Mouse (Mus musculus): ENCODE measurements around the gene Gpatch8.
"Not testable (repeated sequence)": the region's sequence is repeated elsewhere in the genome, so short reads cannot be mapped to it uniquely, and the experiment has no call there.

Gpatch8 gene

DNA sequence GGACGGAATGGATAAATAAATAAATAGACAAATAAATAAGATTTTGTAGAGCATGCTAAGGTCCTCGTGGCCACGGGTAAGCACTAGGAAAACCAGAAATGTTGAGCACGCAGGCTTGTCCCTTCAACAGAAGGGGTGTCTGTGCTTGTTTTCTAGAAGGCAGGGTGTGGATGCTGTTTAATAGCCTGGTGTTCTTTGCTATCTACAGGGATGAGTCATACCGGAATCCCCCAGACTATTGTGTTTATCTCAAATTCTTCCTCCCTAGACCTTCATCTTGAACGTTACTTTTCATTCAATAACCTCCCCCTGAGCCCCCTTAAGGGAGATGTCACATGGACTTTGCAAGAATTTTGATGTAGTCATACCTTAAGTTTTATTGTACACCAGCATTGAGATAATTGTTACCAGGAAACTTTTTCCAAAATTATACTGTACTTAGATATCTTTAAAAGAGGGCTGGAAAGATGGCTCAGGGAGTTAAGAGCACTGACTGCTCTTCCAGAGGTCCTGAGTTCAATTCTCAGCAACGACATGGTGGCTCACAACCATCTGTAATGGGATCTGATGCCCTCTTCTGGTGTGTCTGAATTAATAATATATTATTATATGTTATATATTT lies 12.7 kb upstream of the Gpatch8 start:
- no peak for DNase-seq

- DNase-seq, result peak in 1 of 2 experiments; percentile 18
These were observed 12.0 kb upstream of the Gpatch8 start for GRCm38 (mm10) chr11:102568191-102568590.

- DNase-seq, result no peak
These were observed 11.5 kb upstream of the Gpatch8 start for GRCm38 (mm10) chr11:102567723-102568122.

- DNase-seq, result no peak
These were observed 11.0 kb upstream of the Gpatch8 start for GRCm38 (mm10) chr11:102567157-102567556.

DNA sequence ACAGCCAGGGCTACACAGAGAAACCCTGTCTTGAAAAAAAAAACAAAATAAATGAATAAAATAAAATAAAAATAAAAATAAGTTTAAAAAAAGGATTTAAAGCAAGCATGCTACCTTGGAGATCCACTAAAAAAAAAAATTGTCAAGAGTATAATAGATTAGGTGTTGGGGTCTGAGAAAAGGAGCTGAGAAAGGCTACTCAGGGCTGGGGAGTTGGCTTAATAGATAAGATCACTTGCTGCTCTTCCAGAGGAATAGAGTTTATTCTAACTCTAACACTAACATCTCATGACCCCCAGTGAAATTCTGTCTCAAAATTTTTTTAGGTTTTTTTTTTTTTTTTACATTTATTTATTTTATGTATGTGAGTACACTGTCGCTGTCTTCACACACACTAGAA lies 10.1 kb upstream of the Gpatch8 start:
- DNase-seq, result no peak

DNA sequence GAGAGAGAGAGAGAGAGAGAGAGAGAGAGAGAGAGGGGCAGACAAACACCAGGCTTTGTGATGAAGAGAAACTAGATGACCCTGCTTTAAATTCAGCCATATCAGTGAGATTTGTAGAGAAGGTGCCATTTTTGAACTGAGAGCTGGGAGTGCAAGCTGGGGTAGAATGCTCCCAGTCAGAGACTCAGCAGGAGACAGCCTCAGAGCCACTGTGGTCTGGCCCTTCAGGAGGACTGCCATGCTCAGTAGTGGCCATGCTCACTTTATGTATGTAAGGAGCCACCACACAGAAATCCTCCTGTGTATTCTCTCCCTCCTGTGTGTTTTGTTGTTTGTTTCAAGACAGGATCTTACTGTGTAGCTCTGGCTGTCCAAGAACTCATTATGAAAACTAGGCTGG lies 9.5 kb upstream of the Gpatch8 start:
- no peak for DNase-seq

- DNase-seq, result not testable (repeated sequence)
These were observed 8.9 kb upstream of the Gpatch8 start for GRCm38 (mm10) chr11:102564952-102565671.

DNA sequence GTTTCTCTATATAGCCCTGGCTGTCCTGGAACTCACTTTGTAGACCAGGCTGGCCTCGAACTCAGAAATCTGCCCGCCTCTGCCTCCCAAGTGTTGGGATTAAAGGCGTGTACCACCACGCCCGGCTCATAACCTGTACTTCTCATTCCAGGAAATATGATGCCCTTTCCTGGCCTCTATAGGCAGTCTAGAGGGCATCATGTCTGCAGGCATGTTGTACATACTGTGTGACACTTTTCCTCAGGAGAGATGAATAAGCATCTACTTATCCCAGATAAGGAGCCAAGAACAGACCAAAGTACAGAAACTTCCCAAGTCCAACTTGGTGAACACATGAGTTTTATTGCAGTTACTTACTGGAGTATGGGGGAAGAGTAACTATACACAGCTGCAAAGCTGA lies 2.5 kb upstream of the Gpatch8 start:
- DNase-seq, result no peak

GRCm38 (mm10) chr11:102557386-102557785 lies 1.2 kb upstream of the Gpatch8 start:
- no peak for DNase-seq

DNA sequence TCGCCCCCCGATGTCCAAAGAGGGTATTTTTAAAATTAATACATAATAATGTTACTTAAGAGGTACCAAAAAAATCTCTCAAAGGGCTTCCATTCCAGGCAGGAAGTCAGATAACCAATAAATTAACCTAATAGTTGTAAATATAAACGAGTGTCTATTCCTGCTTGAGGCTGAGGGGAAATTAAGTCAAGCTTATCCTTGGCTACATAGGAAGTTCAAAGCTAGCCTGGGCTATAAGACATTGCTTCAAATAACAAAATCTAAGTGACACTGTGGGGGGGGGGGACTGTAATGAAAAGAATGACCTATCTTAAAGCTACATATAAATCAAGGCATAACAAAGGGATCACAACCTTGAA lies 503 bp upstream of the Gpatch8 start:
- DNase-seq, result no peak

DNA sequence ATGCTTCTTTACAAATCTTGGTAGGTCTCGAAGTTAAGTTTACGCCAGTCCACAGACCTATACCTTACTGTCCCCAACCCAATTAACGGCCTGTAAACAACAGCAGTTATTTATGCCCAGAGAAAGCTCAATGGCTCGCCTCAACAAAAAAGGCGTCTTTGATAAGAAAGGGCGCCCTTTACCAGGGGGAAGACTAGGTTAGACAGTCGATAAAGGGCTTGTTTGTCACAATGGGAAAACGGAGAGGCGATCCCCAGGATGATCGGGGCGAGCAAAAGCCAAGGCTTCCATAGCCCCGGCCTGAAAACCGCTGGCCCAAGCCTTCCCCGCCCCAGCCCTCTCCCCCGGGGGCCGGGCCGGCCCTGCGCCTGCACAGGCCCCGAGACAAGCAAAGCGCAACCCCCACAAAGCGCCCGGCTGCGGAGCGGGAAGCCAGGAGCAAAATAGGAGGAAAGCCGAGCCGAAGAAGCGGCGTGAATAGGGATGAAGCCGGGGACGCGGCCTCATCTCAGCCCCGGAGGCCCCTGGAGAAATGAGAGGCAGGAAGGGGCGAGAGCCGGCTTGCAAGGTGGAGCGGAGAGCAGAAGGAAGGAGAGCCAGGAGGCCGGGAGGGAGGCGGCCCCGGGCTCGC lies 677 bp downstream of the Gpatch8 start:
- DNase-seq, result peak in 1 of 2 experiments; percentile 63

DNA sequence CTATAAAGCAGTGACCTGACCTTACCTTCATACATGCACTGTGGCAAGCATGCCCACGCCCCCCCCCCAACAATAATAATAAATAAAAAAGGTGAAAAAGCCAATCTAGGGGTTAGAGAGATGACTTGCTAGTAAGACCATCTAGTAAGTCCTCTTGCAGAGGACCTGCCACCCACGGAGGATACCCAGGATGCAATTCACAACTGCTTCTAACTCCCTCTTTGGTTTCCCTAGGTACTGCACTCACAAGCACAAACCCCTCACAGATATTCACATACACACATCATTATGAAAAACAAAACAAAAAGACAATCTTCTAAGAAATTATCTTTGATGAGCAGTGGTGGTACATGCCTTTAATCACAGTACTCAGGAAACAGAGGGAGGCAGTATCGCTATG lies 4.1 kb downstream of the Gpatch8 start:
- DNase-seq, result no peak

- no peak for DNase-seq
These were observed 5.0 kb downstream of the Gpatch8 start for GRCm38 (mm10) chr11:102551176-102551575.

- DNase-seq, result no peak
These were observed 14.7 kb downstream of the Gpatch8 start for GRCm38 (mm10) chr11:102541471-102541870.

DNA sequence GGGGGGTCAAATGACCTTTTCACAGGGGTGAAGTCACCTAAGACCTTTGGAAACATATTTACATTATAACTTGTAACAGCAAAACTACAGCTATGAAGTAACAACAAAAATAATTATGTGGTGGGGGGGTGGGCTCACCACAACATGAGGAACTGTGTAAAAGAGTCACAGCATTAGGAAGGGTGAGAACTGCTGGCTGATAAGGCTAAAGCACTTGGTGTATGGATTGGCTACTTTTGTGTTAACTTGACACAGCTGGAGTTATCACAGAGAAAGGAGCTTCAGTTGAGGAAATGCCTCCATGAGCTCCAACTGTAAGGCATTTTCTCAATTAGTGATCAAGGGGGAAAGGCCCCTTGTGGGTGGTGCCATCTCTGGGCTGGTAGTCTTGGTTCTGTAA lies 15.9 kb downstream of the Gpatch8 start:
- DNase-seq, result not testable (repeated sequence)

DNA sequence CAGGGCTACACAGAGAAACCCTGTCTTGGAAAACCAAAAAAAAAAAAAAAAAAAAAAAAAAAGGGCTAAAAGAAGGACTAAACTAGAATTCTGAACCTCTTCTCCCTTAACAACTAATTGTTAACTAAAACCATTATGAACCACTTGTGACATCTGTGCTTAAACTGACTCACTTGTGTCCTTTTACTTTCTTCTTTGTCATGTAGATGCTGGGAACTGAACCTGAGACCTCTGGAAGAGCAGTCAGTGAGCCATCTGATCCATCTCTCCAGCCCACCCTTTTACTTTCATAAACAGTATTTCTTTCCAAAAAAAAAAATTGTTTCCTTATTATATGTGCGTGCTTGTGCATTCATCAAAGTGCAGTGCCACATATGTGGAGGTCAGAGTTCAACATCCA lies 16.5 kb downstream of the Gpatch8 start:
- DNase-seq, result no peak

DNA sequence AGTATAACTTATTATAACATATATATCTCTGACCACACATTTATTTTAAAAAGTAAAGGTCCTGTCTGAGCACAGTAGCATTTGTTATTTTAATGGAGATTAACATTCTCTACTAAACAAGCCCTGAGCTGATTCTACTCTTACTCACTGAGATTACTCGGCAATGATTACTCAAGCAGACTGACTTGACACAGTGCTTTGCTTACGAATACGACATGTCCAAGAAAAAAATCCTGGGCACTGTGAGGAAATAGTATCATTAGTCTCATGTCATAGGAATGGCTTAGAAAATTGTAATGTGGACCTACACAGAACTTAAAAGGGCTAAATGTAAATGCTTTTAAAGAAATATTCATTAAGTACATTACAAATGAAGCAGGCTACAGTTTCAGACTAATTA lies 20.0 kb downstream of the Gpatch8 start:
- DNase-seq, result no peak

DNA sequence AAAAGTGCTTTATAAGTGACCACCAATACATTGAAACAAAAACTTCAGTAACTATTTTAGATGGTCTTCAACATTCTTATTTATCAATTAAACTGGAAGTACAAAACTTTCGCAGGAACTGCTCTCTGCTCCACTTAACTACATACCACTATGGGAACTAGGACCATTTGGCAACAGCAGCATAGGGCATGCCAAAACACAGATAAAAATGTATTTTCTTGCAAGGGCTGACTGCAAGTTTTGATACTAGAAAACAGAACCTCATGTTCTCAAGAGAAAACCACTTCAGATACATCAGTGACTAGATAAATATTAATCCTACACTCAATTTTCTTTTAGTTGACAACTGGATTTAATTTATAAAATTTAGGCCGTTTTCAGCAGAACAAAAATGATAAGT lies 22.1 kb downstream of the Gpatch8 start:
- DNase-seq, result no peak

DNA sequence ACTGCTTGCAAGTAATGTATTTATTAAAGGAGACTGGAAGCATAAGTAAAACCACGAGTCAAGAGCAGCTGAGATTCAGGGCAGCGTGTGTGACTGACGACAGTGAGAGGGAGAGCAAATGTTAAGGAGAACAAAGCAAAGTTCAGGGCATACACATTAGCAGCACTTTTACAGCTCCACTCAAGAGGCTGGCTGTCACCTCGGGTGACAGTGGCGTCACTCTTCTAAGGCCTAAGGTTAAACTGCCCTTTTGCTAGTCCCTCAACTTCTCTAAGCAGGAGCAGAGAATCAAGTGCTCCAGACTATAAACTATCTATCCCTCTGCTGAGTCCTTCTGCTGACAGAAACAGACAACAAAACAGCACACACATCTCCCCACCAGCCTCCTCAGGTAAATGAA lies 24.8 kb downstream of the Gpatch8 start:
- DNase-seq, result no peak

GRCm38 (mm10) chr11:102514793-102515424 lies 41.3 kb downstream of the Gpatch8 start:
- DNase-seq, result no peak

GRCm38 (mm10) chr11:102510226-102510625 lies 46.0 kb downstream of the Gpatch8 start:
- DNase-seq, result peak; percentile 16 to 37

DNA sequence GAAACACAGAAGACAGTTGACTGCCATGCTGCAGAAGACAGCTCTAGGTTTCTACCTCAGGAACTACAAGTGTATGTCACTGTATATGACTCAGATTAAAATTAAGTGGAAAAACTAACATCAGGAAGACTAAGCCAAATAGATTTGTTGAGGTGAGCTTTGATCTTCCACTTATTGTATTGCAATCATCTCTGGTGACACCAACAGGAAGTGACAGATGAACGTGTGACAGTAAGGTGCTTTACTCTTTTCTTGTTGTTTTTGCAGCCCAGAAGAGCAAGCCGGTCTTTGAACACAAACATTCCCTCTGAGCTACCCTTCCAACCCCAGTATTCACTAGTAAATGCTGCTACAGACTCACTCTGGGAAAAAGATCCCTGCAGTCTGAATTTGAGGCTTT lies 59.5 kb downstream of the Gpatch8 start:
- no peak for DNase-seq

DNA sequence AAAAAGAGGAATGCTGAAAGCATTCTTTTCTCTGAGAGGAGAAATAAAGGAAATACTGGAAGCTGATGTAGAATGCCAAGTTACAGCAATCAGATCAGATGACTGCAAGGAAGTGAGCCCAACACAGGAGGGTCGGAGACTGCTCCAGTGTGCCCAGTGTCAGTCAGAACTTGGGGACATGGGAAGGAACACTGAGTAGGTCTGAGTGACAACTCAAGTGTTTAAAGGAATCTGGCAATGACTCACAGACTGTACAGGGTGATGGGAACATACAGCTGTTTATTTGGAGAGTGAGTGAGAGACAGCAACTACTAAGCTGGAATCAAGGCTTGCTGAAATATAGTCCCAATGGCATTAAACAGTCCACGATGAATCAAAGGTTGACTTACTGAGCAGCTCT lies 60.0 kb downstream of the Gpatch8 start:
- DNase-seq, result no peak

DNA sequence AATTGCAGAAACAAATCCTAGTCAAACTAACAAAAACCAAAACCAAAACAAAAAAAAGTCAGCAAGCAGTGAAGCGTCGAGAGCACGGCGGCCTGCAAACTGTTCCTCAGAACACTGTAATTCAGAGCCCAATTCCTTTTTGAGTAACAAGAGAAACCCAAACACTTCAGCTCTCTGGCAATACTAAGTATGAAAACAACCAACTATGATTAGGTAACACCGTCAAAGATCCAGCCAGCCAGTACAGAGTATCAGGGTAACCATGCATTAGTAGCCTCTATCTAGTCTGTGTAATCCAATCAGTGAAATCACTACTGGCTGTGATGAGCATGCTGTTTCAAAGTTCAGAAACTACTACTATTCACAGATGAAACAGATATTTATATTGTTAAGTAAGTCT lies 60.5 kb downstream of the Gpatch8 start:
- DNase-seq, result no peak
